Mouse (Mus musculus) forebrain, embryonic 15.5 days (tissue): Measurements from ENCODE around the gene Ttc3. TPM values are rescaled to one million over a fixed set of nuclear protein-coding genes. Genes with fewer than 3 reads are reported as not detected.
A peak's percentile ranks its signal among the peaks of the same experiment; 100 is the strongest.
"Not testable (repeated sequence)": the region's sequence is repeated elsewhere in the genome, so short reads cannot be mapped to it uniquely, and the experiment has no call there.

Source experiments
- ATAC-seq: fragments of 200-750 bp; cut with Nextera tagmentation; replicated peaks from 2 replicates; pipeline ENCODE4 v1.8.0; 2017; ENCODE audit warnings: mild to moderate bottlenecking, moderate TSS enrichment, moderate library complexity
- H3K27ac ChIP-seq: fragments of 300-500 bp; sonication (generic); replicated peaks from 2 replicates; pipeline ENCODE4 v1.5.1; 2015; ENCODE audit warnings: mild to moderate bottlenecking, inconsistent platforms
- H3K27me3 ChIP-seq: fragments of 300-500 bp; sonication (generic); 2 replicates; pipeline ENCODE4 v1.6.1; 2015; ENCODE audit warnings: inconsistent platforms
- H3K36me3 ChIP-seq: fragments of 300-500 bp; sonication (generic); 2 replicates; pipeline ENCODE4 v1.6.1; 2015; ENCODE audit warnings: mild to moderate bottlenecking, inconsistent platforms
- H3K4me1 ChIP-seq: fragments of 300-500 bp; sonication (generic); 2 replicates; pipeline ENCODE4 v1.6.1; 2015; ENCODE audit warnings: inconsistent platforms
- H3K4me2 ChIP-seq: fragments of 300-500 bp; sonication (generic); replicated peaks from 2 replicates; pipeline ENCODE4 v1.6.1; 2015; ENCODE audit warnings: mild to moderate bottlenecking, inconsistent platforms
- H3K4me3 ChIP-seq: fragments of 300-500 bp; sonication (generic); 2 replicates; pipeline ENCODE4 v1.5.1; 2015; ENCODE audit warnings: mild to moderate bottlenecking, inconsistent platforms
- H3K9ac ChIP-seq: fragments of 300-500 bp; sonication (generic); replicated peaks from 2 replicates; pipeline ENCODE4 v1.6.1; 2015; ENCODE audit warnings: mild to moderate bottlenecking, inconsistent platforms
- H3K9me3 ChIP-seq: fragments of 300-500 bp; sonication (generic); 2 replicates; pipeline ENCODE4 v1.6.1; 2016; ENCODE audit warnings: inconsistent platforms
- WGBS: fragments of 180-500 bp; shearing (Covaris S2); methylation state at CpG from one replicate; pipeline ENCODE4 v1.1.7; 2015; ENCODE audit warnings: mixed read lengths; 5-methylcytosine and 5-hydroxymethylcytosine counted together
- polyA plus RNA-seq: library from polyadenylated mRNA; unstranded; fragments of >200 nt; fragmentation: Nextera tagmentation; extraction: Ambion mirVana; gene quantifications from 2 replicates; pipeline ENCODE4 v1.2.1, GENCODE M21; 2015

Gene Ttc3
- polyA plus RNA-seq, 1 experiment from 2014 or later = 832 TPM

DNA sequence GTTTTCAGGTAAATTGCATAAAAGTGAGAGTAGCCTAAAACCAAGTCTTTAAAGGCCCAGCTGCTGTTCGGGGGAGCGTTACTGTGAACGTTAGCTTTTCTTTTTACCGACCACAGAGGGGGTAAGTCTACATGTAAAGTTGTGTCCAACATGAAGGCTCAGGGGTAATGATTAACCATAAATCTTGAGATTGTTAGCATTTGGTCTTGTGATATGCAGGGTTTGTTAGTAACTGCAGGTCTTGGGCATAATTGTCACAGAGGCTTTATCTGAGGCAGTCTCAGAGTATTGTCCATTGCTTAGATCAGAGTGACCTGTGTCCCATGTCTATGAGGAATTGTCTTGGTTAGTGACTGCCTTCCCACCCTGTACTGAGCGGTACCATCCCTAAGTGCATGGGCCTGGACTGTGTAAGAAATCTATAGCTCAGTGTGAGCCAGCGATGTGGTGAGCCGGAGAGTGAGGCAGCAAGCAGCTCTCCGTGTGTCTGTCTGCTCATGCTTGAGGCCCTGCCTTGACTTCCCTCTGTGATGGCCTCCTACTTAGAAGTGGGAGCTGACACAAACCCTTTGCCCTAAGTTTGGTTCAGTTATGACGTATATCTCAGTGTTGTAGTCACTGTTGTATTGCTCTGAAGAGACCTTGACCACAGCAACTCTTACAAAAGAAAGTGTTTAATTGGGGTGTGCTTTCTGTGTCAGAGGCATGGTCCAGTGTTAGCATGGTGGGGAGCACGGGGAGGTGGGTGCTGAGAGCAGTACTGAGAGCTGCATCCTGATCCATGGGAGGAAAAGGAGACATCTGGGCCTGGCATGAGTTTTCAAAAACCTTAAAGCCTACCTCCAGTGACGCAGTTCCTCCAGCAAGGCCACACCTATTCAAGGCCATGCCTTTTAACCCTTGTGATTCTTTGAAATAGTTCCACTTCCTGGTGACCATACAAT is 81.4 kb downstream of the Ttc3 start:
- Histone ChIP-seq H3K9ac (no peak overlapping the region), H3K27ac (no peak overlapping the region), H3K4me1 (no peaks in the 10 kb centered on the region), H3K4me3 (no peak overlapping the region), H3K27me3 (no peaks in the 10 kb centered on the region), H3K36me3 (peaks cover 91% of the 10 kb centered on the region), H3K4me2 (no peak overlapping the region), H3K9me3 (no peaks in the 10 kb centered on the region)
- no peak for ATAC-seq
- 93% methylated on average over 11 of the region's 11 CpGs for WGBS

DNA sequence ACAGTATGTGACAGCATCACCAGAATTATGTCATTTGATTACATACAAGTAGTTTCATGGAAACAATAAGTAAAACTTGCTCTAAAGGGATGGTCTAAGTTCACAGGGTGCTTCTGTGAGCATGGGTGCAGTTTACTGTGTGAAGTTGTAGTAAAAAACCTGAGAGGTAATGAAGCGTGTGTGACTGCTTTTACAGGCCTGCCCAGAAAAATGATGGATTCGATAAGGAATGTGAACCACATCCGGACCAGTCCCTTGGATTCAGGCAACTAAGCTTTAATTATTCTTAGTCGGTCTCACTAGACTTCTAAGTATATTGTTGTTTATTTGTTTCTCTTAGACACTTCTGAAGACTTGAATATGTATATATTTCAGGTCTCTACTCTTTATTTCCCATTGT is 82.3 kb downstream of the Ttc3 start:
- Histone ChIP-seq H3K36me3 (peaks cover 93% of the 10 kb centered on the region), H3K9ac (no peak overlapping the region), H3K27me3 (no peaks in the 10 kb centered on the region), H3K4me1 (no peaks in the 10 kb centered on the region), H3K27ac (no peak overlapping the region), H3K9me3 (no peaks in the 10 kb centered on the region), H3K4me2 (no peak overlapping the region), H3K4me3 (no peak overlapping the region)
- ATAC-seq = no peak
- whole genome bisulfite sequencing = 83% methylated on average over 4 of the region's 4 CpGs

- H3K4me1 ChIP-seq = no peaks in the 10 kb centered on the region
- no peak for ATAC-seq
Observed at GRCm38 (mm10) chr16:94454146-94454545, 83.7 kb downstream of the Ttc3 start.

GRCm38 (mm10) chr16:94464067-94464466 is 93.6 kb downstream of the Ttc3 start:
- H3K4me3 ChIP-seq = no peak overlapping the region
- no peaks in the 10 kb centered on the region for H3K4me1 ChIP-seq
- H3K9me3 ChIP-seq = no peaks in the 10 kb centered on the region
- no peak overlapping the region for H3K4me2 ChIP-seq
- WGBS = 92% methylated on average over 3 of the region's 3 CpGs
- peaks cover 95% of the 10 kb centered on the region for H3K36me3 ChIP-seq
- H3K27me3 ChIP-seq = no peaks in the 10 kb centered on the region
- ATAC-seq = no peak
- no peak overlapping the region for H3K27ac ChIP-seq
- no peak overlapping the region for H3K9ac ChIP-seq

More at GRCm38 (mm10) chr16:94454146-94454545, 83.7 kb downstream of the Ttc3 start:
- Histone ChIP-seq H3K36me3 (peaks cover 92% of the 10 kb centered on the region), H3K9me3 (no peaks in the 10 kb centered on the region), H3K4me3 (no peak overlapping the region), H3K9ac (no peak overlapping the region), H3K27ac (no peak overlapping the region), H3K27me3 (no peaks in the 10 kb centered on the region), H3K4me2 (no peak overlapping the region)
- WGBS = 61% methylated on average over 4 of the region's 4 CpGs

- Histone ChIP-seq H3K27me3 (no peaks in the 10 kb centered on the region), H3K4me1 (no peaks in the 10 kb centered on the region), H3K27ac (no peak overlapping the region), H3K4me3 (no peak overlapping the region), H3K9me3 (no peaks in the 10 kb centered on the region), H3K9ac (no peak overlapping the region), H3K4me2 (no peak overlapping the region), H3K36me3 (peaks cover 93% of the 10 kb centered on the region)
- WGBS = 96% methylated on average over 4 of the region's 4 CpGs
- ATAC-seq = no peak
Observed at GRCm38 (mm10) chr16:94465900-94466299, 95.5 kb downstream of the Ttc3 start.

- H3K9ac ChIP-seq, H3K4me3 ChIP-seq, H3K27ac ChIP-seq, ATAC-seq, H3K27me3 ChIP-seq, H3K9me3 ChIP-seq, H3K4me1 ChIP-seq, H3K4me2 ChIP-seq: not testable (repeated sequence)
- peaks cover 89% of the 10 kb centered on the region for H3K36me3 ChIP-seq
- WGBS = 94% methylated on average over 7 of the region's 7 CpGs
Observed at GRCm38 (mm10) chr16:94466317-94466716, 95.9 kb downstream of the Ttc3 start.

GRCm38 (mm10) chr16:94467337-94468055 is 97.1 kb downstream of the Ttc3 start:
- no peak overlapping the region for H3K27ac ChIP-seq

DNA sequence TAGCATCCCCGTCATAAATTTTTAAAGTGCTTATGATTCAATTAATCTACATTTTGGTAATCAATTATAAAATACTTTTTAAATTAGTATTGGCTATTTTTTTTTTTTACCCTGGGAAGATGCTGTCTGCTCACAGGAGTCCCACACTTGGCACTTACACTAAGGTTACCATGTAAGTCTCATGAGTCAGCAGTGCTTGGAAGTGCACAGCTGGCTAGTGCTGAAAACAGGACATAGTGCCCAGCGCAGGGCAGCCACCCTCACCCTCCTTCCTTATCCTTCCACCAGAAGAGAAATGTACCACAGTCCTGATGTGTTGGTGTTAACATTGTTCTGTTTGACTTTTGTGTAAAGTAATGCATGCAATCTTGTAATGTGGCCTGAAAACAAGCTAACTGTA is 98.0 kb downstream of the Ttc3 start:
- Histone ChIP-seq H3K9me3 (no peaks in the 10 kb centered on the region), H3K4me3 (no peak overlapping the region), H3K36me3 (peaks cover 71% of the 10 kb centered on the region), H3K4me1 (peaks cover 19% of the 10 kb centered on the region), H3K9ac (no peak overlapping the region), H3K27ac (no peak overlapping the region), H3K4me2 (no peak overlapping the region), H3K27me3 (no peaks in the 10 kb centered on the region)
- no peak for ATAC-seq
- 96% methylated on average over 2 of the region's 2 CpGs for WGBS

More at GRCm38 (mm10) chr16:94467337-94468055, 97.1 kb downstream of the Ttc3 start:
- Histone ChIP-seq H3K4me1 (peaks cover 10% of the 10 kb centered on the region), H3K9me3 (no peaks in the 10 kb centered on the region), H3K36me3 (peaks cover 80% of the 10 kb centered on the region), H3K4me3 (no peak overlapping the region), H3K4me2 (no peak overlapping the region), H3K27me3 (no peaks in the 10 kb centered on the region), H3K9ac (no peak overlapping the region)
- no peak for ATAC-seq
- 90% methylated on average over 11 of the region's 11 CpGs for WGBS

- 25% methylated on average over 8 of the region's 8 CpGs for WGBS
- H3K27ac ChIP-seq = peak overlapping the region; percentile 82
- H3K4me3 ChIP-seq = no peak overlapping the region
- H3K27me3 ChIP-seq = no peaks in the 10 kb centered on the region
- peaks cover 35% of the 10 kb centered on the region for H3K36me3 ChIP-seq
- peak; percentile 87 for ATAC-seq
- no peak overlapping the region for H3K9ac ChIP-seq
- peaks cover 21% of the 10 kb centered on the region for H3K4me1 ChIP-seq
- no peak overlapping the region for H3K4me2 ChIP-seq
- H3K9me3 ChIP-seq = no peaks in the 10 kb centered on the region
Observed at GRCm38 (mm10) chr16:94472515-94472951, 102.1 kb downstream of the Ttc3 start.

DNA sequence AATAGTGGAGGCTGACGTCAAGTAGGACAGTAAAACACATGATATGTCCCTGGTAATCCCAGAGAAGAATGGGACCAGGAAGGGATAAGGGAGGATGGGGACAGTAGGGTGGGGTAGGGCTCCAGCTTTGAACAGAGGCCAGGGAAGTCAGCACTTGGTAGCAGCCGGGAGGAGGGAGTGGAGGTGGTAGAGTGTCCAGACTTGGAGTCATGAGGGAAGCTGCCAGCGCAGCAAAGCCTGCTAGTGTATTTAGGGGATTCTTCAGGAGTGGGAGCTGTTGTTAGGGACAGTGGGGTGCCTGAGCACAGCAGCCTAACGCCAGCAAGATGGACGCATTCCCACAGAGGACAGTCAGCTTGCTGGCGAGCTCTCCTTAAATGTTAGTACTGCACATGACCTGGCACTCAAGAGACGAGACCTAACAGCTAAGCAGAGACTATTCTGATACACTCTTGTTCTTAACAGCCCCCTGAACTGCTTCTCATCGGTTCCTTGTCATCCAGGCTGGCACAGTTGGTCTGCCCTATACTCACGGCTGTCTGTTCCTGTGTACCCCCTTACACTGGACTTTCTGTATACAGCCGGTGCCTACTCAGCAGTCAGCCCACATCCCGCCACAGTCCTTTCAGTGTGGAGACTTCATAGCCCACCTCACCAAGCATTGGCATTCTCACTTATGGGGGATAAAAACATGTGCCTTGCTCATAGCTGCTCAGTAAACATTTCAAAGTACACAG is 102.8 kb downstream of the Ttc3 start:
- peak; percentile 60 for ATAC-seq
- Histone ChIP-seq H3K4me1 (peaks cover 21% of the 10 kb centered on the region), H3K27ac (peak overlapping the region; percentile 82), H3K4me2 (no peak overlapping the region), H3K36me3 (peaks cover 31% of the 10 kb centered on the region), H3K9ac (no peak overlapping the region), H3K9me3 (no peaks in the 10 kb centered on the region), H3K27me3 (no peaks in the 10 kb centered on the region), H3K4me3 (no peak overlapping the region)
- 59% methylated on average over 11 of the region's 11 CpGs for WGBS

DNA sequence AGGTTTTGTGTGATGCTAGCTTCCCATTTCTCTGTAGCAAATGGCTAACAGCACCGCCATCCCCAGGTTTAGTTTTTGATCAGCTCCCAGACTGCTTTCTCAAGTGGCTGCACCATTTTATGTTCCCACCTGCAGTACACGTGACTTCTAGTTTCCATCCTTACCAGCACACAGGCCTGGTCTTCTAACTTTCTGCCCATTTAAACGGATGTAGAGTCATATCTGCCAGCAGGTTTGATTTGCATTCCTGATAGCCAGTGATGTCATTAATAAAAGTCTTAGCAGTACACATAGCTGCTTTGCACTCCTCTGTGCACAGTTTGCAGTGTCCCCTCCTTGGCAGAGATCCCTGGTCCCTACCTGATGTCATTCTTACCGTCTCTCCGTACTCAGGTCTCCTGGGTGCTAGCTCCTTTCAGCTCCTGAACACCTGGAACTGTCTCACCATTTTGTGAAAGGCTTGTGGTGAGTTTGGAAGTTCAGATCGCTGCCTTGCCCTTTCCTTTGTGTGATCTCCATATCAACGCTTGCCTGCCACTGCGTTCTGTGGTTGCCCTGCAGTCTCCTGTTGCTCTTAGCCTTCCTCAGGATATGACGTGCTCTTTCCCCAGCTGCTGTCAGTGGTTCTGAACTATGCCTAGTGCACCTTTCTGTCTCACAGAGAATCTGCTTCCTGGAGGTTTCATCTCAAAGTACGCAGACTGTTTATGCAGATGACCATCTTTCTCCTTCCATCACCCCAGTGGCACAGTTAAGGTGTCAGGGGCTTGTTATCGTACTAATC is 114.5 kb downstream of the Ttc3 start:
- no peak overlapping the region for H3K4me3 ChIP-seq
- ATAC-seq = no peak
- no peak overlapping the region for H3K4me2 ChIP-seq
- H3K4me1 ChIP-seq = no peaks in the 10 kb centered on the region
- no peak overlapping the region for H3K27ac ChIP-seq
- 81% methylated on average over 11 of the region's 11 CpGs for WGBS
- H3K9me3 ChIP-seq = no peaks in the 10 kb centered on the region
- no peaks in the 10 kb centered on the region for H3K27me3 ChIP-seq
- H3K9ac ChIP-seq = no peak overlapping the region
- H3K36me3 ChIP-seq = no peaks in the 10 kb centered on the region
